Comparison of ENCODE assay signal across 30 mouse cellular contexts in genomic region chr11:43239804-43240203, GRCm38 (mm10).
"Had no signal": no experiment of that assay in that cellular context is flagged by ENCODE, and none has a peak within 500 bp of the region (broad histone marks: within the 10 kb centered on the region; RNA-seq: fewer than 3 reads in every experiment).

No protein-coding gene starts in this region.

- H3K9me3 ChIP-seq: heart, embryonic 13.5 days; heart, embryonic 15.5 days; hindbrain, embryonic 12.5 days; hindbrain, embryonic 13.5 days; hindbrain, embryonic 15.5 days; intestine, embryonic 15.5 days; kidney, embryonic 15.5 days had no signal

- H3K4me2 ChIP-seq: heart, embryonic 11.5 days; heart, embryonic 12.5 days; heart, embryonic 13.5 days; heart, embryonic 15.5 days; hindbrain, embryonic 12.5 days; hindbrain, embryonic 13.5 days; hindbrain, embryonic 14.5 days; hindbrain, embryonic 15.5 days; intestine, embryonic 15.5 days; kidney, embryonic 15.5 days had no signal

- H3K4me3 ChIP-seq: heart, embryonic 12.5 days; heart, embryonic 13.5 days; heart, embryonic 15.5 days; hindbrain, embryonic 12.5 days; hindbrain, embryonic 13.5 days; hindbrain, embryonic 15.5 days; intestine, embryonic 15.5 days; kidney, embryonic 15.5 days; layer of hippocampus, adult 2 months; left cerebral cortex, adult 2 months had no signal

- H3K27ac ChIP-seq: heart, embryonic 13.5 days; heart, embryonic 15.5 days; hindbrain, embryonic 12.5 days; hindbrain, embryonic 13.5 days; hindbrain, embryonic 14.5 days; hindbrain, embryonic 15.5 days; hindbrain, postnatal 0 days; intestine, embryonic 15.5 days; kidney, embryonic 15.5 days; kidney, postnatal 0 days; layer of hippocampus, adult 2 months; left cerebral cortex, adult 2 months had no signal

- DNase-seq: heart, postnatal 10 days; heart, postnatal 14 days; heart, postnatal 36 days; heart, postnatal 4 days; kidney, adult 11 months; kidney, adult 18-20 months; kidney, adult 2 months; kidney, adult 8-10 months; kidney, adult 9 months; kidney, postnatal 10 days; kidney, postnatal 14 days; kidney, postnatal 25 days; kidney, postnatal 36 days; kidney, postnatal 4 days; layer of hippocampus, adult 9-11 months; layer of hippocampus, postnatal 36 days had no signal

- H3K27me3 ChIP-seq: heart, embryonic 12.5 days; heart, embryonic 13.5 days; heart, embryonic 15.5 days; hindbrain, embryonic 12.5 days; hindbrain, embryonic 13.5 days; hindbrain, embryonic 15.5 days; intestine, embryonic 15.5 days; kidney, embryonic 15.5 days had no signal

- H3K4me1 ChIP-seq: heart, embryonic 12.5 days; heart, embryonic 13.5 days; heart, embryonic 15.5 days; hindbrain, embryonic 12.5 days; hindbrain, embryonic 15.5 days; intestine, embryonic 15.5 days; kidney, embryonic 15.5 days had no signal

- H3K9ac ChIP-seq: heart, embryonic 12.5 days; heart, embryonic 13.5 days; heart, embryonic 15.5 days; hindbrain, embryonic 12.5 days; hindbrain, embryonic 13.5 days; hindbrain, embryonic 14.5 days; hindbrain, embryonic 15.5 days; intestine, embryonic 15.5 days; kidney, embryonic 15.5 days had no signal

- H3K36me3 ChIP-seq: heart, embryonic 12.5 days; heart, embryonic 13.5 days; heart, embryonic 15.5 days; hindbrain, embryonic 12.5 days; hindbrain, embryonic 13.5 days; hindbrain, embryonic 15.5 days; intestine, embryonic 15.5 days; kidney, embryonic 15.5 days had no signal
